Mouse (Mus musculus) G1E-ER4 (cell line): Measurements from ENCODE around the gene Sppl2b. TPM values are rescaled to one million over a fixed set of nuclear protein-coding genes. Genes with fewer than 3 reads are reported as not detected.

Experiments used
- GATA1 ChIP-seq: IDR thresholded peaks from one replicate; pipeline ENCODE4 v1.8.0; 2012; ENCODE audit warnings: low read length, inconsistent platforms
- polyA plus RNA-seq: library from polyadenylated mRNA; stranded (reverse); fragments of >175 nt; gene quantifications from 2 replicates; pipeline ENCODE4 v1.2.3, GENCODE M21; 2012

Sppl2b gene
- 125 and 130 TPM in 2 replicates for polyA plus RNA-seq

DNA sequence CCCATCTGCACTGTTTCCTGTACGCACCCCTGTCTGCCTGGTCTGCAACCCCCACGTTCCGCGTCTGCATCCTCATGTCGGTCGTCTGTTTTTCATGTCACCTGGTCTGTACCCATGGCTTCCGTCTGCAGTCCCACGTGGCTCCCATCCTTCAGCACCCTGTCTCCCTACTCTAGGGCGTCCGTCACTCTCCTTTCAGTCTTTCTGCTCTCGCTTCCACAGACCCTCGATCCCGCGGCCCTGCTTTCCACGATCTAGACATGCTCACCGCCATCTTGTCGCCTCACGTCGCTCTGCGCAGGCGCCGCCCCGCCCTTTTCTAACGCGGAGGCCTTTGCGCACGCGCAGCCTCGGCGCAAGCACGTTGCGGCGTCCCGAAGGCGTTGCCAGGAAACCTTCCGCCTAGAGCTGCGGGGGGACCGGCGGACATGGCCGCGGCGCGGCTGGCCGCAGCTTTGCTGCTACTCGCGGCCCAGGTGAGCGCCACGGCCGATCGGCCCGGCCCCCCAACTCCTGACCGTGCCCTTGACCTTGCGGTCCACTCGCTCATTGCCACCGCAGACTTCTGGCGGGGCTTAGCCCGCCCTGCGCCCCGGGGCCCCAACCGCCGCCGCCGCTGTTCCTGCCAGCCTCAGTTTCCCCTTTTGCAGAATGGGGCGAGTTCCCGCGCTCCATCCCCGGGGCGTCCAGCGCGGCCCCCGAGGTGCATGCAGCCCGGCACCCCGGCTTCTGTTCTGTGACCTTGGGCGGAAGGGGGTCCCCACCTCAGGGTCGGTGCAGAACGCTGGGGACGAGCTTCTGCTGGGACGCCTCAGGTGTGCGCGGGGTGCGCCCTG lies at the start of gene Sppl2b, which contains the start of gene Lsm7:
Sppl2b (plus strand) TSS at position 363 of the 836 bp plus-strand sequence.
Lsm7 (minus strand) TSS at position 297 of the 836 bp plus-strand sequence.
- TF ChIP-seq GATA1: no peak

DNA sequence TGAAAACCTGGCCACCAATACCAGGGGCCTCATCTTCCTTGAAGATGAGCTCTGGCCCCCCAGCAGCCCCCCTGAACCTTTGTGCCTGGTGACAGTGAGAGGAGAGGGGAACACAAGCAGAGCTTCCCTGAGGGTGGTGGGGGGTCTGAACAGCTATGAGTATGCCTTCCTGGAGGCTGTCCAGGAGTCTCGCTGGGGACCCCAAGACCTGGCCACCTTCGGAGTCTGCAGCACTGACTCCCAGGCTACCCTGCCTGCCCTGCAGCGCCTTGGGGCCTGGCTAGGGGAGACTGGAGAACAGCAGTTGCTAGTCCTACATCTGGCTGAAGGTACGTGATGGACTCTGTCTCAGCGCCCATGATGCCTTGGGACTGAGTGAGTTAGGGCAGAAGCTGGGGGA lies 49.8 kb upstream of the Sppl2b start:
- TF ChIP-seq GATA1: no peak

DNA sequence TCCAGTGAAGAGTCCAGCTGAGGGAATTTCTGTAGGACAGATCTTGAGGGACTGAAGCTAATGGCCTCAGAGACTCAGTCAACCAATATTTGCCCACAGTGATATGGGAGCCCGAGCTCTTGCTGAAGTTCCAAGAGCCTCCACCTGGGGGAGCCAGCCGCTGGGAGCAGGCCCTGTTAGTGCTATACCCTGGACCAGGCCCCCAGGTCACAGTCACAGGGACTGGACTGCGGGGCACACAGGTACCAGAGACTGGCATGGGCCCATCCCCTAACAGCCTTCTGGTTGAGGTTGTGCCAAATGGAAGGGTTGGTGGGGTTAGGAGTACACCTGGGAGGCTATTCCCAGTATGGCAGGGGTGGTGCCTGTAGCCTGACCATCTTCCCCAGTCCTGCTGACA lies 49.1 kb upstream of the Sppl2b start:
- TF ChIP-seq GATA1: no peak

DNA sequence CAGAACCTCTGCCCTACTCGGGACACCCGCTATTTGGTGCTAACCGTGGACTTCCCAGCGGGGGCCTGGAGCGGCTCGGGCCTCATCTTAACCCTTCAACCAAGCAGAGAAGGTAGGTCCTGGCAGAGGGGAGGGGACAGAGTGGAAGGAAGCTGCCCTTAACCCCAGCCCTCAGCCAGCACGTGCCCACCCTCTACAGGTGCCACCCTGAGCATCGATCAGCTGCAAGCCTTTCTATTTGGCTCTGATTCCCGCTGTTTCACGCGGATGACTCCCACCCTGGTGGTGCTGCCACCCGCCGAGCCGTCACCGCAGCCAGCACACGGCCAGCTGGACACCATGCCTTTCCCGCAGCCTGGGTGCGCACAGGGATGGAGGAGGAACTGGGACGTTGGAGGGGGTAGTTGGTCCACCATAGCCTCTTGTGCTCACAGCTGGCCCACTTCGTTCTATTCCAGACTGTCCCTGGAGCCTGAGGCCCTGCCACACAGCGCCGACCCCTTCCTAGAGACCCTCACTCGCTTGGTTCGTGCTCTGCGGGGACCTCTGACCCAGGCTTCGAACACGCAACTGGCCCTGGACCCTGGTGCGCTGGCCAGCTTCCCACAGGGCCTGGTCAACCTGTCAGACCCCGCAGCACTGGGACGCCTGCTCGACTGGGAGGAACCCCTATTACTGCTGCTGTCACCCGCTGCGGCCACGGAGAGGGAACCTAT lies 48.6 kb upstream of the Sppl2b start:
- TF ChIP-seq GATA1: no peak

DNA sequence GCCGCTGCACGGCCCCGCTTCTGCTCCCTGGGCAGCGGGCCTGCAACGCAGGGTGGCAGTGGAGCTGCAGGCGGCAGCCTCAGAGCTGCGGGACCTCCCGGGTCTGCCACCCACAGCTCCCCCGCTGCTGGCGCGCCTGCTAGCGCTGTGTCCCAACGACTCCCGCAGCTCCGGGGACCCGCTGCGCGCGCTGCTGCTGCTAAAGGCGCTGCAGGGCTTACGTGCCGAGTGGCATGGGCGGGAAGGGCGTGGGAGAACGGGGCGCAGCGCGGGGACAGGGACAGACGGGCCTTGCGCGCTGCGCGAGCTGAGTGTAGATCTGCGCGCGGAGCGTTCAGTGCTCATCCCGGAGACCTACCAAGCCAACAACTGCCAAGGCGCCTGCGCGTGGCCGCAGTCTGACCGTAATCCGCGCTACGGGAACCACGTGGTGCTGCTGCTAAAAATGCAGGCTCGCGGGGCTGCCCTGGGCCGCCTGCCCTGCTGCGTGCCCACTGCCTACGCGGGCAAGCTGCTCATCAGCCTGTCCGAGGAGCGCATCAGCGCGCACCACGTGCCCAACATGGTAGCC lies 47.9 kb upstream of the Sppl2b start:
- TF ChIP-seq GATA1: no peak

DNA sequence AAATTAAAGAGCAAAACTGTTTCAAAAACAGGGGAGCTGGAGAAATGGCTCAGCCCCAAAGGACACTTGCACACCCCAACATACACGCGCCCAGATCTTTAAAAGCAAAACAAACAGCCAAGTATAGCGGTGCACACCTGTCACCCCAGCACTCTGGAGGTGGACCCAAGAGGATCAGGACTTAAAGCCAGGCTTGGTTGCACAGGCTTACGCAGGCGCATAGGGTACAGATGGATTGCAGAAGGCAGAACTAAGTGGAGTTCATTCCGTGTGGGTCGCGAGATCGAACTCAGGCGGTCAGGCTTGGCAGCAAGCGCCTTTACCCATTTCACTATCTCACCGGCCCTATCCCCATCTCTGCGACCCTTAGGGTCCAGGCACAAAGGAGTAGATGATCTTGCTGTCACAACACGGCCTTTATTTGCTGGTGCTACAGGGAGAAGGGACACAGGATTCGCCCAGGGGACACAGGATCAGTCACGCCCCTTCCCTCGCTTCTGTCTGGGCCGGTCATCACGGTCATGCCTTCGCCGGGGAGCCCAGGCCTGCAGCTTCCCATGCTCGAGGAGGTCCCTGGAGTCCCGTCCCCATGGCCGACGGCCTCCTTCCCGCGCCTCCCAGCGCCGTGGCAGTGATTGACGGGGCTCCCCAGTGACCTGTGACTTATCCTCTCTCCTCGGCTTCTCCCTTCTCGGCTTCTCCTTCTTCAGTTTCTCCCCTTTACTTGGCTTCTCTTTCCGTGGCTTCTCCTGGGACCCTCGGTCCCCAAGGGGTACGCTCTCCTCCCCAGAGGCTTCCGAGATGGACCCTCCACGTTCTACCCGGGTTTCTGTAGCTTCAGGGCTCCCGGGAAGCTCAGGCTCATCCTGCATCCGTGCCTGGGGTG lies 46.7 kb upstream of the Sppl2b start:
- no peak for TF ChIP-seq GATA1

DNA sequence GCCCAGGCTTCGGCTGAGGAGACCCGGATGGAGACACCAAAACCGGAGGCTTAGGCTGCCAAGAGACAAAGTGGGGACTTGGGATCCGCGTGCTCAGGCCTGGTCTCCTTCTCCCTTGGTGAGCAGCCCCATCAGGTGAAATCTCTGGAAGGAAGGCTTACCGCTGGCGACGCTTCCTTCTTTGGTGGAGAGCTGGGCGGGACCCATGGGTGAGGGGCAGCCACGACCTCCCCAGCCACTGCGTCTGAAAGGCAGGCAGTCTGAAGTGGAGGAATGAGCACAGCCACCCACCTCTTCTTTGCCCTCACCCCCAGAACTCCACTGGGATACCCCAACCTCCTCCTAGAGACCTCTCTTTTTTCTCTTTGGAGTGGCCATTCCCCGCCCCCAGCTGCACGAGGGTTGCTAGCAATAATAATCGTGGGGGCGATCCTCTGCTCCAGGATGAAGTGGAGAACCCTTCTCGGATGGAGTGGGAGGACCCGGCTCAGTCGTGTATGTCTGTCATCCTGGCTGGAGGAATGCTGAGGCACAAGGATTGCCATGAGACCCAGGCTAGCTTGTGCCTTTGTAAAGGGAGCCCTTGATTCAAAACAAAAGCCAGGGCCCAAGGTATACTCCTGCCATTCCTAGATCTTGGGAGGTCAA lies 46.0 kb upstream of the Sppl2b start:
- no peak for TF ChIP-seq GATA1

DNA sequence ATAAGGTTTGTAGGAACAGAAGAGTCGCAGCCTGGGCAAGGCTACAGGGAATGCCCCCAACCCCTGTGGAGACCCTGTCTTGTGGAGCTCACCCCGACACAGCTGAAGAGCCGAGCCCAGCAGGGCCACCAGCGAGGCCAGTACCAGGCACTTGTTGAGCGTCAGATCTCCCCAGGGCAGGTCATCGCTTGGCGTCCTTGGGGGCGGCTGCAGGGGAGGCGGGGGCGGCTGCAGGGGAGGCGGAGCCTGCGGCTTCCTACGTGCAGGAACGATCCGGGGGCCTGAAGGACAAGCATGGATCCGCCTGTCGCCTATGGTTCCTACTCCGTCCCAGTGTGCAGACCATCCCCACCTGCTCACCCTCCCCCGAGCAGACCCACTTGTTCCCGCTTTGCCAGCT lies 45.0 kb upstream of the Sppl2b start:
- TF ChIP-seq GATA1: no peak

DNA sequence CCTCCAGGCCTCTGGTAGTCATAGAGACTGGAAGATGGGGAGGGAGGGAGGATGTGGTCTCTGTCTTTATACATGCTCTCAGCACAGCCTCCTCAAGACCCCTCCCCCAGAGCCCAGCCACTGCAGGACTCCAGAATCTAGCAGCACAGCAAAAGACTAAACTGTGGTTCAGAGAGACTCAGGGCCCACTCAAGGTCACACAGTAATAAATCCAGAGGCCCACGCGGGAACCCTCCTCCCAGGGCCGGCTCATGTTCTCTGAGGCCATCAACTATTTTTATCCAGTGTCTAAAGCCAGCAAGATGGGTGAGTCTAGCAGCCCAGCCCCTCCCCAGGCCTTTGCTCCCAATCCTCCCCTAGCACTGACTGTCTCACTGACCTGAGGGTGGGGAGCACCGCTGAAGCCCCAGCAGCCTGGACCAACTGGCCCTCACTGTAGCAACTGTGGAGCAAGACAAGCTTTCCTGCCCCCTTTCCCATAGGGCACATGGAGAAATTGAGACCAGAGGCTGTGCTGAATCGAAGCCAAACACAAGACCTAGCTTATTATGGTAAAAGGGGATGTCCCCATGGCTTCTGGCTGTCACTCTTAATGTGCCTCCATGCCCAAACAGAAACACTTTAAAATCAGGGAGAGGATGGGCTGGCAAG lies 42.6 kb upstream of the Sppl2b start:
- TF ChIP-seq GATA1: no peak

DNA sequence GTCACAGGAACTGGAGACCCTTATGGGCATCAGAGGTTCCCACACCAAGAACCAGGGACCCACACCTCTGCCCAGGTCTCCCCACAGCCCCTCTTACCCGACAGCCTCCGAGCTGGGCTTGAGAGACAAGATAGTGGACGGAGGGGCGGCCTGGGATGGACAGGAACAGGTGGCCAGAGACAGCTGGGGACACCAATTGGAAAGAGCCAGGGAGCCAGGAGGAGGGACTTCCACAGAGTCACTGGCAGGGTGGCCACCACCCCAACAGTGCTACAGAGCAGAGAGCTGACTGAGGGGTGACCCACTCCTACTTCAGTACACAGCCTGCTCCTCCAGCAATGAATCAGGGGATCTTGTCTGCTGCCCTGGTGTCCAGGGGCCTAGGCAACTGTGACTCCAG lies 41.7 kb upstream of the Sppl2b start, which contains the start of gene Jsrp1:
Jsrp1 (minus strand) TSS at position 133 of the 400 bp plus-strand sequence.
- TF ChIP-seq GATA1: no peak

DNA sequence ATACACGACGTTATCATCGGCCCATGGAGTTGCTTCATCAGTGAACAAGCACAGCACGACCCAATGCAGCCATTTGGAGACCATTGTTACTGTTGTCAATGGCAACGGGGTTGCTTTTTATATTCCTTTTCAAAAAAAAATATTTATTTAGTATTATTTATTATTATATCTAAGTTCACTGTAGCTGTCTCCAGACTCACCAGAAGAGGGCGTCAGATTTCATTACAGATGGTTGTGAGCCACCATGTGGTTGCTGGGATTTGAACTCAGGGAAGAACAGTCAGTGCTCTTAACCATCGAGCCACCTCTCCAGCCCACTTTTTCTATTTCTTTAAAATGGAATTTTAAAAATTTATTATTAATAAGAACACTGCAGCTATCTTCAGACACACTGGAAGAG lies 40.3 kb upstream of the Sppl2b start:
- TF ChIP-seq GATA1: no peak

DNA sequence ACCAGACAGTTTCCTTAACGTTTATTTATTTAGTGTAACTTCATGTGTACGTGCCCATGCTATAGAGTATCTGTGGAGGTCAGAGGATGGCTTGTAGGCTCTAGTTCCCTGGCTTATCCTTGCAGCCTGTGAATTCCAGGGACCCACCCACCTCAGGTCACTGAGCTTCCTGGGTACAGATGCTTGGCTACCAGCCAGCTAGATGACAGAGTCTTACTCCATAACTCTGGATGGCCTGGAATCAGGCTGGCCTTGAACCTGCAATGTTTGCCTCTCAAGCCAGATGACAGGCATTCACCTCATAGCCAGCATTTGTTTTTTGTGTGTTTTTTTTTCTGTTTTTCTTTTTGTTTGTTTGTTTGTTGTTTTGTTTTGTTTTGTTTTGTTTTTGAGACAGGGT lies 37.9 kb upstream of the Sppl2b start:
- no peak for TF ChIP-seq GATA1

DNA sequence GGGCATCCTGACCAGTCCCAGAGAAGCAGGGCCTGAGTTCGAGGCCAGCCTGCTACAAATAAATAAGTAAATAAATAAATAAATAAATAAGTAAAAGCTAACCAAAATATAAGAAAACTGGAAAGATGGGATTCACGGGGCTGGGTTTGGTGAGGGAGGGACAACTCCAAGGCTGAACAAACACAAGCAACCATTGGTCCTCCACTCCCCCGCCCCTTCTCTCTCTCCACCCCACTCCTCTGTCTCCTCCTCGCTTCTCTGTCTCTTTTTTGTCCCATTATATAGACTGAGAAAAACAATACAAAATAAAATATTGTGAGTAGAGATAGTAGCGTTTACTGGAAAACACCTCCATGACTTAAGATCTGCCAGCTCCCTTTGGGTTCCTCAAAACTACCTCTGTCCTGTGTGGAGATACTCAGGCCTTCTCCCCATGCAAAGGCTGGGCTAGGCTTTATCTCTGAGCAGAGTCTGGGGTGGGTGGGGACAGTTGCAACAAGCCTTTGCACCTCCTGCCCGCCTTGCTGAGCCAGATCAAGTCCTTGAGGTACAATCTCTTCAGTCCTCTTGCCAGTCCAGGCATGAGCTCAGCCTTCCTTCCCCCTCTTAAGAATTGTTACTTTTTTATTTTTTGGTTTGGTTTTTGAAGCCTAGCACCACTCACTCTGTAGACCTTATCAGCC lies 36.3 kb upstream of the Sppl2b start:
- TF ChIP-seq GATA1: no peak

DNA sequence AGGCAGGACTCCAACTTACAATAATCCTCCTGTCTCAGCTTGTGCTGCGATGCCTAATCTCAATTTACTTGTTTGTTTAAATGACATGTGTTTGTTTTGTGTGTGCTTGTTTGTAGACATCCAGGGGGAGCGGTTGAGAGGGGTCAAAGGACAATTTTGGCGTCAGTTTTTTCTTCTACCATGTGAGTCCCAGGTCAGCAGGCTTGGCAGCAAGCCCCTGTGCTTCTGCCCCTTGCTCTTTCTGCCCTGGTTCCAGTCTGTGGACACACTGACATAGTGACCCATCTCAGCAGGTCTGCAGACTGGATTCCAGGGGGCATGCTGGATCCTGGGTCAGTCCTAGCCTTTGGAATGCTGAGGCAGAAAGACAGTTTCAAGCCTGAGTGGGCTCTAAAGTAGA lies 35.7 kb upstream of the Sppl2b start:
- TF ChIP-seq GATA1: no peak
